Mouse (Mus musculus): ENCODE data around the gene Sirt2. TPM values are rescaled to one million over a fixed set of nuclear protein-coding genes. Genes with fewer than 3 reads are reported as not detected.

Gene Sirt2
- polyA plus RNA-seq, 1 experiment from 2014 or later: 103 TPM

GRCm38 (mm10) chr7:28812949-28813348 lies 46.4 kb downstream of the Sirt2 start:
- H3K27me3 ChIP-seq: no peaks in the 10 kb centered on the region
- ATAC-seq (no peak), DNase-seq (ENCODE audit: low read depth, low spot score) (no peak)
- in situ Hi-C loops (cut with MboI; ENCODE audit: low pct_unique_long_range_greater_than_20kb): no loop called here
- ChIA-PET POLR2A (interaction anchor here (0.9 to 4.0 kb wide), 3 partner anchors 7 to 47 kb away, joined by 3 to 22 read pairs (median 8); partner anchors contain the start of gene Sirt2), CTCF (interaction anchor here (0.8 to 1.1 kb wide), 3 partner anchors 11 to 33 kb away, joined by 3 read pairs; no protein-coding TSS in a partner anchor)
- no peak for TF ChIP-seq CTCF (IDR thresholded peaks at IDR 0.05)

- no peak for DNase-seq (ENCODE audit: low read depth, low spot score)
- H3K27me3 ChIP-seq: no peaks in the 10 kb centered on the region
- ChIA-PET POLR2A (no interaction called here), CTCF (no interaction called here)
- in situ Hi-C loops (cut with MboI; ENCODE audit: low pct_unique_long_range_greater_than_20kb): no loop called here
- ATAC-seq: no peak
- TF ChIP-seq CTCF (IDR thresholded peaks at IDR 0.05): no peak
These were observed 47.9 kb downstream of the Sirt2 start for GRCm38 (mm10) chr7:28814306-28815034.

GRCm38 (mm10) chr7:28815230-28815629 lies 48.7 kb downstream of the Sirt2 start:
- ATAC-seq: no peak
- TF ChIP-seq CTCF (IDR thresholded peaks at IDR 0.05): no peak
- DNase-seq (ENCODE audit: low read depth, low spot score): no peak
- POLR2A ChIA-PET: no interaction called here
- in situ Hi-C loops (cut with MboI; ENCODE audit: low pct_unique_long_range_greater_than_20kb): no loop called here
- CTCF ChIA-PET: no interaction called here
- H3K27me3 ChIP-seq: no peaks in the 10 kb centered on the region

DNA sequence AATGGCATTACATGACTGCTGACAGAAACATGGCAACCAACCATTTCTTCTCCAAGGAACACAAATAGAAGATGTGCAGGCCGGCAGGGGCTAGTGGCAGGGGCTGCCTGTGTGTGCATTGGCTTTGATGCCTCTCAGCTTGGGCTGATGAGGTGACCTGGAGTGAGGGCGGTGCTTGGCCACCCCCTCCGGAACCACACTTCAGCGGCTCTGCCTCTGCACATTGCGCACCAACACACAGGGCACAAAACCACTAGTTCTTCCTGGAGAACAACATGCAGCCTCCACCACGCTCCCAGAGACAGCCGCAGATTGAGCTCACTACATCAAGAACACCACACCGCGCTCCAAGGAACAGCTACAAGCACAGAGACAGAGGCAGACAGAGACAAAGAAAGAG lies 49.7 kb downstream of the Sirt2 start:
- in situ Hi-C loops (cut with MboI; ENCODE audit: low pct_unique_long_range_greater_than_20kb): no loop called here
- ATAC-seq (no peak), DNase-seq (ENCODE audit: low read depth, low spot score) (no peak)
- H3K27me3 ChIP-seq: no peaks in the 10 kb centered on the region
- ChIA-PET POLR2A (interaction anchor here (0.6 kb wide), 2 partner anchors 137 to 168 kb away, joined by 3 to 4 read pairs; no protein-coding TSS in a partner anchor), CTCF (no interaction called here)
- no peak for TF ChIP-seq CTCF (IDR thresholded peaks at IDR 0.05)

DNA sequence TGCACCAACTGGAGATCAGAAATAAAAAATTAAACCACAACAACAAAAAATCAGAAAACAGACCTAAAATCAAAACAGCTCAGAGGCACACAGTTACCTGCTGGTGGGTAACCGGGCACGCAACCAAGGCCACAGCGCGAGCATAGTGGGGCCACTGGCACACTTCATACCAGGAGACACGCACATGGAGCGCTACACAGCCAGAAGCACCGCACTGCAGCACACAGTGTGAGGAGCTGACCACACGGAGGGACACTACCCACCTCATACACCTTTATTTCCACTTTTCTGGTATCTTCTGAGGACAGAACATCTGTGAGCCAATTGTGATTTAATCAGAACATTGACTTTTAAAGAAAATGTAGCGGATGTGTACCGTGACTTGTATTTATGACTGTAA lies 50.4 kb downstream of the Sirt2 start:
- ChIA-PET POLR2A (interaction anchor here (0.6 to 1.2 kb wide), 2 partner anchors 9 to 136 kb away, joined by 3 to 5 read pairs; partner anchors contain the start of gene Hnrnpl), CTCF (no interaction called here)
- no peaks in the 10 kb centered on the region for H3K27me3 ChIP-seq
- ATAC-seq (no peak), DNase-seq (ENCODE audit: low read depth, low spot score) (no peak)
- in situ Hi-C loops (cut with MboI; ENCODE audit: low pct_unique_long_range_greater_than_20kb): no loop called here
- TF ChIP-seq CTCF (IDR thresholded peaks at IDR 0.05): no peak

DNA sequence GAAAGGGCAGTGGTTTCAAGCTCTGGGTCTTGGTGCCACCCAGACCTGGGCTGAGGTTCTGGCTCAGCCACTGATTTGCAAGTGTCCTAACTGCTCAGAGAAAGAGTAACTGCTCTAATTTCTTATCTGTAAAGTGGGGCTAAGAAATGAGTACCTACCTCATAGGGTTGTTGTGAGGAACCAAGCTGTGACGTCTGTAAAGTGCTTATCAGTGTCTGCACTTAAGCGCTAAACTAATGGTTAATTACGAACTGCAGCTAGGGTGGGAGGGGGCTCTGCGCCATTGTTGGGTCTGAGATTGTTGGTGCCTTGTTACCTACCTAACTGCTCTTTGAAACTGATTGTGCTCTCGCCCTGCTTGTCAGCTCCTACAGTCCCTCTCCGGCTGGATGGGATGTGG lies 51.0 kb downstream of the Sirt2 start:
- ChIA-PET POLR2A (interaction anchor here (1.2 kb wide), 1 partner anchor 9 kb away, joined by 5 read pairs; the partner anchor contains the start of gene Hnrnpl), CTCF (interaction anchor here (1.4 kb wide), 1 partner anchor 10 kb away, joined by 4 read pairs; no protein-coding TSS in a partner anchor)
- in situ Hi-C loops (cut with MboI; ENCODE audit: low pct_unique_long_range_greater_than_20kb): no loop called here
- no peak for ATAC-seq
- no peak for TF ChIP-seq CTCF (IDR thresholded peaks at IDR 0.05)
- no peak for DNase-seq (ENCODE audit: low read depth, low spot score)
- H3K27me3 ChIP-seq: no peaks in the 10 kb centered on the region

DNA sequence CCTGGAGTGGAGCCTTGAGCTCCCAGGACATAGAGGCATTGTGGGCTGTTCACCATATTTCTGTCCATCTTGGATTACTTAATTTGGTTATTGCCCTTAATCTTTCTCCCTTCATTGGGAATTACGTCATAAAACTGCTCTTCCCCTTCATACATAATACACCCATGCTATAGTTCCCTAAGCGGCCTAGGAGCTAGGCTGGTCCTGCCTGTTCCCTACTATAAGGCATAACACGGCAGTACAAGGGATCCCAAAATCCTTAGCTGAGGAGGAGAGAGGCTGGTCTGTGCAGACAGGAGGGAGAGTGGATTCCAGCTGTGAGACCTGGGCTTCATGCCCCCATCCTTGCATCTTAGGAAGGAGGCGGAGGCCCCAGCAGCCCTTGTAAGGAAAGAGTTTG lies 51.4 kb downstream of the Sirt2 start:
- no peaks in the 10 kb centered on the region for H3K27me3 ChIP-seq
- in situ Hi-C loops (cut with MboI; ENCODE audit: low pct_unique_long_range_greater_than_20kb): no loop called here
- TF ChIP-seq CTCF (IDR thresholded peaks at IDR 0.05): no peak
- DNase-seq (ENCODE audit: low read depth, low spot score): no peak
- no peak for ATAC-seq
- CTCF ChIA-PET: interaction anchor here (1.4 kb wide), 1 partner anchor 10 kb away, joined by 4 read pairs; no protein-coding TSS in a partner anchor
- POLR2A ChIA-PET: interaction anchor here (1.2 kb wide), 1 partner anchor 10 kb away, joined by 5 read pairs; the partner anchor contains the start of gene Hnrnpl

DNA sequence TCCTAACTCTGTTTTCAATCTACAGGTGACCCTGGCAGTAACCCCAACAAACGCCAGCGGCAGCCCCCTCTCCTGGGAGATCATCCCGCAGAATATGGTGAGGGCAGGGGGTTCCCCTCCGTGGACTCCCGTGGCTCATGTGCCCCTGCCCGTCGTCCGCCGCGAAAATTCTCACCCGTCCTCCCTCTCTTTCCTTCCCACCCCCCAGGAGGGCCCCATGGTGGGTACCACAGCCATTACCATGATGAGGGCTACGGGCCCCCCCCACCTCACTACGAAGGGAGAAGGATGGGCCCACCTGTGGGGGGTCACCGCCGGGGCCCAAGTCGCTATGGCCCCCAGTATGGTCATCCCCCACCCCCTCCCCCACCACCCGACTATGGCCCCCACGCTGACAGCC lies 51.9 kb downstream of the Sirt2 start:
- no peak for TF ChIP-seq CTCF (IDR thresholded peaks at IDR 0.05)
- DNase-seq (ENCODE audit: low read depth, low spot score) (no peak), ATAC-seq (no peak)
- ChIA-PET POLR2A (interaction anchor here (1.2 to 3.5 kb wide), 2 partner anchors 7 to 10 kb away, joined by 5 to 22 read pairs; partner anchors contain the start of gene Hnrnpl), CTCF (interaction anchor here (1.4 kb wide), 1 partner anchor 9 kb away, joined by 4 read pairs; no protein-coding TSS in a partner anchor)
- in situ Hi-C loops (cut with MboI; ENCODE audit: low pct_unique_long_range_greater_than_20kb): no loop called here
- no peaks in the 10 kb centered on the region for H3K27me3 ChIP-seq

- DNase-seq (ENCODE audit: low read depth, low spot score) (no peak), ATAC-seq (no peak)
- POLR2A ChIA-PET: interaction anchor here (3.5 kb wide), 1 partner anchor 8 kb away, joined by 22 read pairs; no protein-coding TSS in a partner anchor
- no peak for TF ChIP-seq CTCF (IDR thresholded peaks at IDR 0.05)
- CTCF ChIA-PET: interaction anchor here (0.6 to 1.4 kb wide), 2 partner anchors 9 to 14 kb away, joined by 3 to 4 read pairs; no protein-coding TSS in a partner anchor
- no peaks in the 10 kb centered on the region for H3K27me3 ChIP-seq
- in situ Hi-C loops (cut with MboI; ENCODE audit: low pct_unique_long_range_greater_than_20kb): no loop called here
These were observed 52.4 kb downstream of the Sirt2 start for GRCm38 (mm10) chr7:28818861-28819452.

DNA sequence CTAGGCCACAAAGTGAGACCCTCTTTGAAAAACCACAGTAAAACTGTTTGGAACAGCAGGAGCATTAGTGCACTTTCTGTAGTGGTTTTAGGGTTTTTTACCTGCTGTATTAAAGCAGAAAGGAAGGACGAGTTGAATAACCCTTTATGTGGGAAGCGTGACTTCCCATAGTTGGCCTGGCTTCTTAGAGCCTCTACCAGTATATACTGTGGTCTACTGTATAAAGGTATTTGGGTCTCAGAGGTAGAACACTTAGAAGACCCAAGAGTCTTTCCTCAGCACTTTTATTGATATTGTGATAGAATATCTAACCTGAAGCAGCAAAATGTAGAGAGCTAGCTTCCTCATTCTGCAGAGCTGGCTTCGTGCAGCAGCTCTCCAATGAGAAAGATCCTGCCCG lies 53.0 kb downstream of the Sirt2 start:
- ATAC-seq (no peak), DNase-seq (ENCODE audit: low read depth, low spot score) (no peak)
- CTCF ChIA-PET: interaction anchor here (1.4 kb wide), 1 partner anchor 16 kb away, joined by 3 read pairs; no protein-coding TSS in a partner anchor
- no peak for TF ChIP-seq CTCF (IDR thresholded peaks at IDR 0.05)
- POLR2A ChIA-PET: interaction anchor here (1.3 to 3.5 kb wide), 2 partner anchors 8 to 18 kb away, joined by 3 to 22 read pairs; no protein-coding TSS in a partner anchor
- in situ Hi-C loops (cut with MboI; ENCODE audit: low pct_unique_long_range_greater_than_20kb): no loop called here
- H3K27me3 ChIP-seq: no peaks in the 10 kb centered on the region

Measured in Patski (cell line).